Mouse (Mus musculus) hematopoietic stem cell, adult 5-6 weeks (primary cell): Measurements from ENCODE around the gene Thap3. TPM values are rescaled to one million over a fixed set of nuclear protein-coding genes. Genes with fewer than 3 reads are reported as not detected.

Experiments
- ATAC-seq, 2 experiments: fragments of 125-278 bp in 1 of 2; replicated peaks in 1 of 2; 2 replicates each; pipeline ENCODE4 v1.8.0; 2016 to 2017; ENCODE audit warnings: inconsistent platforms in 2 of 2, mild to moderate bottlenecking in 2 of 2, moderate number of reproducible peaks in 2 of 2, low read depth in 1 of 2, moderate TSS enrichment in 1 of 2; ENCODE audit not compliant: low FRiP score in 2 of 2, poor library complexity in 2 of 2, severe bottlenecking in 2 of 2, insufficient read depth in 1 of 2, low TSS enrichment in 1 of 2
- total RNA-seq: library from RNA; stranded (forward); fragments of 172-1452, 232-1000 nt; gene quantifications from 2 replicates; pipeline ENCODE4 v1.2.3, GENCODE M21; 2017

Gene Thap3
- total RNA-seq, 1 experiment from 2014 or later = 14.5 TPM

DNA sequence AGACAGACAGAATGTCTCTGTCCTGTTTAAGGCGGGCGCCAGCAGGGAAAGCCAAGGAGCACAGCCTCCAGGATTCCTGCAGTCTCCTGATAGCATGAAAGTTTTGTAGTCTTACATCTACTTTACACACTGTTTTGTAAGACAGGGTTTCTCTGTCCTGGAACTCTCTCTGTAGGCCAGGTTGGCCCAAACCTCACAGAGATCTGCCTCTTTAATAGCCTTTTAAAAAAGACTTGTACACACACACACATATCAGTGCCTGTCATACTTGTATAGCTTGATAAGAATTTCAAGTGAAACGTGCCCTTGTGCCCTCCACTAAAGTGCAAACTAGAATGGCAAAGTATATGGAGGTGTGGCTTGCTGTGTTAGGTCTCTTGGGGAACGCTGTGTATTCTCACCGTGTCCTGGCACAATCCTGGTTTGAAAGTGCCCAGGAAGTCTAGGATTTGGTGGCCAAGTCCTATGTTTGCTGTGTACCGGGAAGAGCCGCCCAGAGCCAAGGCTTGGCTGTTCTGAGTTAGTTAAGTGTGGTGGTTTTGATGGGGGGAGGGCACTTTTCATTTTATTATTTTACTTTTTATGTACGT lies 22.5 kb upstream of the Thap3 start:
- no peak for ATAC-seq

DNA sequence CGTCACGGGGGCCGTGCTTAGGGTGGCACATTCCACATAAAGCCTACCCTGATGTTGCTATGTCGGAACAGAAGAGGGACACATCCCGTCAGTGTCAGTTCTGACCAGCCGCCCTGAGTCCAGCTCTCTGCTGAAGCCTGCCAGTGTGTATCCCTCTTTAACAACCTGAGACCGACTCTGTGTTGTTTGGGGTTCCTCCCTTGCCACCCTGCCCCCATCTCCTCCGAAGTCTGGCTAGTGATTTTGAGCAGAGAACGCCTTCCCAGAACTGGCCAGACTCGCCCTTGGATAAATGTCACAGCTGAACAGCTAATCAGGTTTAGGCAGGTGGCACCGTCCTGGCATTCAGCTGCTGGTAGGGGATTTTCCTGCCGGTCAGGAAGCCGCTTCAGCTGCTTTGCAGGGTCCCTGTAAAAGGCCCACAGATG lies 21.9 kb upstream of the Thap3 start:
- ATAC-seq = 0 out of 4 replicates have a peak, but pooled peaks of 1 of the 2 experiments have one; percentile 2

DNA sequence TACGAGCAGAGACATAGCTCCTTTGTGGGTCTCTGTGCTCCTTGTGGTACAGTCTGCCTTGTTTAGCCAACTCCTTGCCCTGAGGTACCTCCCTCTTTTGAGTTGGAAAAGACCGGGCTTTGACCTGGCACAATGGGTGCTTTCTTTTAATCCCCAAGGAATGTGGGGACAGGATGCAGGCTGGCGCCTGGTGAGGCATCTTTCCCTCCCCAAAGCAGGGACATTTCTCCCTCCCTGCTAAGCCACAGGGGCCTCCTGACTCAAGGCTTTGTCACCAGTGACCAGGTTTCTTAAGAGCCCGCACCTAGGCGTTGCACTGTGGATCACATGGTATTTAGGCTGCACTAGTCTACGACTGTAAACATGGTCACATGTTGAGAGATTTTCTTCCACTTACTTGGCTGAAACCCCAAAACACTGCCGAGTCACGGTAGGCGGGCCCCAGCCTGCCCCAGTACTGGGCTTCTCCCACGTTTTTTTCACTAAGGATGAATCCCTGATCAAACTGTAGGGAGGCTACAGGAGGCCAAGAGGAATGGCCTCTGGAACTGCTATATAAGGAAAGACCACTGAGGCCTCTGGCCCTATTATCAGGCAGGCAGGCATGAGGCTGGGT lies 21.4 kb upstream of the Thap3 start:
- ATAC-seq = peak; percentile 37 to 65

DNA sequence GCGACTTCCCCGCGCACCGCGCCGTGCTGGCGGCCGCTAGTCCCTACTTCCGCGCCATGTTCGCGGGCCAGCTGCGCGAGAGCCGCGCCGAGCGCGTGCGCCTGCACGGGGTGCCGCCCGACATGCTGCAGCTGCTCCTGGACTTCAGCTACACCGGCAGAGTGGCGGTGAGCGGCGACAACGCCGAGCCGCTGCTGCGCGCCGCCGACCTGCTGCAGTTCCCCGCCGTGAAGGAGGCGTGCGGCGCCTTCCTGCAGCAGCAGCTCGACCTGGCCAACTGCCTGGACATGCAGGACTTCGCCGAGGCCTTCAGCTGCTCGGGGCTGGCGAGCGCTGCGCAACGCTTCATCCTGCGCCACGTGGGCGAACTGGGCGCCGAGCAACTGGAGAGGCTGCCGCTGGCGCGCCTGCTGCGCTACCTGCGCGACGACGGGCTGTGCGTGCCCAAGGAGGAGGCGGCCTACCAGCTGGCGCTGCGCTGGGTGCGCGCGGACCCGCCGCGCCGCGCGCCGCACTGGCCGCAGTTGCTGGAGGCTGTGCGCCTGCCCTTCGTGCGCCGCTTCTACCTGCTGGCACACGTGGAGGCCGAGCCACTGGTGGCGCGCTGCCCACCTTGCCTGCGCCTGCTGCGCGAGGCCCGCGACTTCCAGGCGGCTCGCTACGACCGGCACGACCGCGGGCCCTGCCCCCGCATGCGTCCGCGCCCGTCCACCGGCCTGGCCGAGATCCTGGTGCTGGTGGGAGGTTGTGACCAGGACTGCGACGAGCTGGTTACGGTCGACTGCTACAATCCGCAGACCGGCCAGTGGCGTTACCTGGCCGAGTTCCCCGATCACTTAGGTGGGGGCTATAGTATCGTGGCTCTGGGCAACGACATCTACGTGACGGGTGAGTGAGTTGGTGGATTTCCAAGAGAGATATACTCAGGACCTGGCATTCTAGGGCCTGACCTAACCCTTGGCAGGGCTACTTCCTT lies 20.6 kb upstream of the Thap3 start:
- no peak for ATAC-seq

DNA sequence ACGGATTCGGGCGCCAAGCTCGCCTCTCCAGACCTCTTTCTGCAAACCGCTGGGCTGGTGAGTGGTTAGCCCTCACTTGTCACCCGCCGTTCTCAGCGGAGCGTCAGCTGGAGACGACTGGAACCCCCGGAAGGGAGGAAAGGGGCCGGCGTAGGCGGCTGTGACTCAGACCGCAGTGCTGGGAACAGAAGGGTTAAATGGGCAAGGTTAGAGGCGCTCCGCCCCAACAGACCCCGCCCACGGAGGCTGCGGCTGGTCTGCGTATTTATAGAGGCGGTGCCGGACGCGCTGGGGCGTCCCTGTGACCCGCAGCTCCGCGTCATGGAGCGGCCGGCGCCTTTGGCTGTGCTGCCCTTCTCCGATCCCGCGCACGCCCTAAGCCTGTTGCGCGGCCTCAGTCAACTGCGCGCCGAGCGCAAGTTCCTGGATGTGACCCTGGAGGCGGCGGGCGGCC lies 19.9 kb upstream of the Thap3 start, which contains the start of gene Klhl21:
Klhl21 (plus strand) TSS at position 182 of the 454 bp plus-strand sequence.
- ATAC-seq = peak; percentile 79 to 84

DNA sequence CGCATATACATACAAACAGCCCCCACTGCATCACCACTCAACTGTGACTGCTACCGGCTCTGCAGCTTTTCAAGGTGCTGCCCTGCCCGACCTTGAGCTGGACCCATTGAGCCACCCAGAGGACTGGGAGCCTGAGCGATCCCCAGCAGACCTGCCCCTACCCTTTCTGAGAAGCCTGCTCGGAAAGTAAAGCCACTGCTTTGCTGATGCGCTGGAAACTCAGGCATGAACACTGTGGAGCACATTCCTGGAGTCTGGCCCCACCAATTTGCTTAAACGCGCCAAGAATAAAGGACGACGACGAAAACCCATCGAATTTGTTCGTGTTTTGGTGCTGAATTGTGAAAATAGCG lies 19.3 kb upstream of the Thap3 start:
- ATAC-seq = no peak

DNA sequence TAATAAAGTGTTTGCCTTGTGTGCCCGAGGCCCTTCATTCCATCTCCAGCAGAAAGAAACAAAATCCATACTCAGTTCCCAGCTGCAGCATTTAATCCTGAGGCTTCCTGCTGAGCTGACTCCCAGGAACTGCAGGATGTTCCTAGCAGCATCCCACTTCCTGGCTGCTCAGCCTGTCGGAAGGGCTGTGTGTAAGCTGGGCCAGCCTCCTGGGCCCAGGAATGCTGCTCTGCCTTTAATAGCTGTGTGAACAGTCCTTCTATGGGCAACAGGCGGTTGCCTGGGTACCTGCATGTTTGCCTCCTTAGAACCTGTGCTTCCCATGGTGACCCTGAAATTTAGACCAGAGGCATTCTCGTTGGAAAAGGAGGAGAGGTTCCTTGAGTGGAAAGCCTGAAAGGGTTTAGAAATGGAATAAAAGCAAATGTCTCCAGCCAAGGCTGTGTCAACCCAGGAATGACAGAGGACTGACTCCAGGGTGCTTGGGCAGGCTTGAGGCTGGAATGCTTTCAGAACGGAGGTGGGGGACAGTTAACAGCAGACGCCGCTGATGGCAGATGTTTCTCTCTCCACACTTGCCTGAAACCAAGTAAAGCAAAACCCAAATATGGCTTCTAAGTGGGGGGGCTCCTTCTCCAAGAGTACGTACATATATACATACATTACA lies 18.8 kb upstream of the Thap3 start:
- no peak for ATAC-seq

DNA sequence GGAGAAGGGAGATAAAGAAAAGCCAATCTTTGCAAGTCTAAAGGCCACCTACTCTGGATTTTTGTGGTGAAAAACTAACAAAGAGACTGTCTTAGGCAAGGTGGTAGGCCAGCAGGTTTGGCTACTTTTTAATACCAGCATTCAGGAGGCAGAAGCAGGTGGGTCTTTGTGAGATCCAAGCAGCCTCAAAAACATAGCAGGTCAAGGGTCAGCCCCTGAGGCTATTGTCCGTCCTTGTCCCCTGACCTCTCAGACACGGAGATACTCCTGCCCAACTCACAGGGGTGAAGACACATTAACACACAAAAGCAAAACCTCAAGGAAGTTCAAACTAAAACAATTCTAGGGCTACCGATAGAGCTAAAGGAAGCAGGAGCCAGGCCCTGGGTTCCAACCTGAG lies 18.0 kb upstream of the Thap3 start:
- ATAC-seq = no peak

DNA sequence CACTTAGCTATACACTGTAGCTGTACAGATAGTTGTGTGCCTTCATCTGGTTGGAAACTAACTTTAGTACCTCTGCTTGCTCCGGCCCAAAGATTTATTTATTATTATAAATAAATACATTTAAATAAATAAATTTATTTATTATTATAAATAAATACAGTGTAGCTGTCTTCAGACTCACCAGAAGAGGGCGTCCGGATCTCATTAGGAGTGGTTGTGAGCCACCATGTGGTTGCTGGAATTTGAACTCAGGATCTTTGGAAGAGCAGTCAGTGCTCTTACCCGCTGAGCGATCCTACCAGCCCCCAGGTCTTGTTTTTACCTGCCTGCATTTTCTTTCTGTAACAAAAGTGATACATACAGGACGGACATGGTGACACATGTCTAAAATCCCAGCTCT lies 17.3 kb upstream of the Thap3 start:
- no peak for ATAC-seq

DNA sequence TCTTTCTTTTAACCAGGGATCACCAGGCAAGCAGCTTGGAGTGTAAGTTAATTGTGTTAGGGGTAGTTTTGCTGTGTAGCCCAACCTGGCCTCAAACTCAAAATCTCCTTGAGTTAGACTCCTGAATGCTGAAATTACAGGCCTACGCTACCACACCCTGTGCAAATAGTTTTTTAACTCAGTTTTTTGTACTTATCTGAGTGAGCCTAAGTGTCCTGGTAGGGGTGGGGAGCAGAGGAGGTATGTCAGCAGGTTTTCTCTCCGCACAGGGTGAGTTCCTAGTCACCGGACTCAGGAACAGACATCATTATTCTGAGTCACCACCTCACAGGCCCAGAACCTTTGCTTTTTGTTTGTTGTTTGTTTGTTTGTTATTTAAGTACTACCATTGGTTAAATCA lies 13.3 kb upstream of the Thap3 start:
- no peak for ATAC-seq

DNA sequence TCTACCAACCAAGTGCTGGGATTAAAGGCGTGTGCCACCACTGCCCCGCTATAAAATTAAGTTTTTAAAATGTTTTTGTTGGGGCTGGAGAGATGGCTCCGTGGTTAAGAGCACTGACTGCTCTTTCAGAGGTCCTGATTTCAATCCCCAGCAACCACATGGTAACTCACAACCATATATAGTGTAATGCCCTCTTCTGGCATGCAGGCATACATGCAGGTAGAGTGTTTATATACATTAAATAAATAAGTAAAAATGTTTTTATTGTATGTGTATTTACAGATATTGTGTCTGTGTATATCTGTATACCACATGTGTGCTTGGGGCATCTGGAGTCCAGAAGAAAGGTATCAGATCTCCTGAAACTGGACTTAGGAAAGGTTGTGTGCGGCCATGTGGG lies 12.5 kb upstream of the Thap3 start:
- ATAC-seq = no peak

DNA sequence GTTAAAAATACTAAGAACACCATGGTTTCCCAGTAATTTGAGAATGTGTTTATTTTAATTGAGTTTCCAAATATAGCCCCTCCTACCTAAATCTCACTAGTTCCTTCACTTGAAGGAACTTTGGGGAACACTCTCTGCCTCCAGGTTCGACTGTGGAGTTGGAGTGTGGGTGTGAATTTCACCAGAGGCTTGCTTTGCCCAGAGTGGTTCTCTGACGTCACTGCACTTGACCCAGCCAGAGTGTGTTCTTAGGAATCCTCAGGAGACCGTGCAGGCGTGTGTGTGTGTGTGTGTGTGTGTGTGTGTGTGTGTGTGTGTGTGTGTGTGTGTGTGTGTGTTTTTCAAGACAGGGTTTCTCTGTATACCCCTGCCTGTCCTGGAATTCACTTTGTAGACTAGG lies 12.1 kb upstream of the Thap3 start:
- no peak for ATAC-seq

DNA sequence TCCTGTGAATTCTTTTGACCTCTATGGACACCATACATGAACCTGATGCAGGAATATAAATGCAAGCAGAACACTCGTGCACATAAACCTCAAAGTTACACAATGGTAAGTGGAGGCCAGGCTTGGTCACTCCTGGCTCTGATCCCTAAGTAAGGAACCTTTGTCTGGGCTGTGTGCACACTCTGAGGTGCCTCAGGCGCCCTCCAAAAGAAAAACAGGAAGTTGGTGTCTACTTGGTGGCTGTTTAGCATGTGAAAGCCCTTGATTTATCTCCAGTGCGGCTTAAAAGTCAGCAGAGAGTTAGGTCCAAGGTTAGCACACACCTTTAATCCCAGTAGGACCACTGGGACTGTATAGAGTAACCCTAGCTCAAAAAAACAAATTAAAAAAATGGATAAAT lies 10.7 kb upstream of the Thap3 start:
- ATAC-seq = peak; percentile 33 to 46

DNA sequence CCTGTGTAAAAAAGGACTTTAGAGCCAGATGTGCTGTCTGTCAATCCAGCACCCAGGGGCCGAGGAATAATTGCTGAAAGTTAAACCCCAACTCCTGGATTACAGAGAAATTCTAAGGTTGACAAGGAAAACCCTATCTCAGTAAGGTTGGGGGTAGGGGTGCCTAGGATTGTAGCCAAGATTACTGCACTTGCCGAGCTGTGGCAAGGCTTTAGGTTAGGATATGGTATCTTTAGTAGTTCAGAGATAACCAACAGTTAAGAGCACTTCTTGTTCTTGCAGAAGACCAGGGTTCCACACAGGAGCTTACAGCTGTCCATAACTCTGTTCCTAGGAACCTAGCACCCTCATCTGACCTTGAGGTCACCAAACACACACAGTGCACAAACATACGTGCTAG lies 8.9 kb upstream of the Thap3 start:
- ATAC-seq = no peak

DNA sequence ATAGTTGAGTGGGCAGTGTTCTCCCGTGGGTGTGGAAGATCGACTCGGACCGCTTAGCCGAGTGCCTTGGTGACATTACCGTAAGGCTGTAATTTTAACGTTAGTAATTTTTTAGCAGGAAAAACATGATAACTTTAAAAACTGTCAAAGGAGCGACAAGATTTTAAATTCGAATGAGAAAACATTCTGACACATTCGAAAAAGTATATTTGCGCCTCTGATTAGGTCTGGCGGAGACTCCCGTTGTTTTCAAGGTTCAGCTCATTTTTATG lies 8.1 kb upstream of the Thap3 start:
- no peak for ATAC-seq

DNA sequence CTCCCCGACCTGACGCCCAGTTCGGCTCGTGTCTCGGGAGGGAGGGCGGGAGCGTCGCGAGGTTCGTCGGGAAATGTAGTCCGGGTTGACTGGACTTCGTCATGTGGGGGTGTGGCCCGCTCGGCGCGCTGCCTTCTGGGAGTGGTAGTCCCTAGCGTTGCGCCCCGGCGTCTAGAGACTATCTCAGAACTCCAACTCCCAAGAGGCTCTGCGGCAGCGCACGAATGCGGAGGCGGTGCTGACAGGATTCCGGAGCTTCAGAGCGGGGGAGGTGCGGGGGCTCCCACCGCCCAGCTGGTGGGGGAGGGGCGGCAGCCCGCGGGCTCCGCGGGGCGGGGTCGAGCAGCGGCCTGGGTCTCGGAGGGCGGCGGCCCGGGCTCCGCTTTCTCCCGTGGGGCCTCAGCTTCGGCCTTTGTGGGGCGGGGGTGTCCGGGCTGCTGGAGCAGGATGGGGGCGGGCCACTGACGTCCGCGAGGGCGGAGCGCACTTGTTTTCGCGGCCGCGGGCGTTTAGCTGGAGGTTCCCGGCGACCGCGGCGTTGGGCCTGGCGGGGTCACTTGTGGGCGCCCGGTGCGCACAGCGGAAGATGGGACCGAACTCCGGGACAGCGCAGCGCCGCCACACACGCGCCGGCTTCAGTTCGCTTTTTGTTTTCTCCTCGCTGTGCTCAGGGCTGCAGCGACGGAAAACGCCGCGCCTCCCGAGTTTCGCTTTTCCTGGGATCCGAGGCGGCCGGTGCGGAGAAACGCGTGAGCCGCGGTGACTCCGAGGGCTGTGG lies 7.6 kb upstream of the Thap3 start, which contains the start of gene Phf13:
Phf13 (minus strand) TSS at position 86 of the 778 bp plus-strand sequence.
- peak; percentile 92 to 96 for ATAC-seq
